Mouse (Mus musculus): ENCODE data around the gene Mvd.
A peak's percentile ranks its signal among the peaks of the same experiment; 100 is the strongest.

Mvd gene

DNA sequence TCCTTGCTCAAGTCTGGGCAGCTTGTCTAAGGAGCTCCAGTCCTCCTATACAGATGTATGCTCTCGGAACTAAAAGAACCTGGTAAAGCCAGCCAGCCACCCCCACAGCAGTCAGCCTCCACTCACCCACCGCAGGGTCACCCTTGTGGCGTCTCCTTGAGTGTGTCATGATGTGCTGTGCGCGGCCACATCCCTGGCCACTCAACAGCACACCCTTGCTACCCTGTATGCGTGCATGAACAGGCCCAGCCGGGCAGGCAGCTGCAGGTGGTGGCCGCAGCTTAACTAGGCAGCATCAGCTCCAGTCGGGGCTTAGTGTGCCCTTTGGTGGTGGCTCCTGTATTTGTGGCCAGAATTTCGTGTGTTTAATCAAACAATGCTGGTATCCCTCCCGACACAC, 13.9 kb upstream of the Mvd start:
- no peak for DNase-seq (ENCODE audit: low read depth)

DNA sequence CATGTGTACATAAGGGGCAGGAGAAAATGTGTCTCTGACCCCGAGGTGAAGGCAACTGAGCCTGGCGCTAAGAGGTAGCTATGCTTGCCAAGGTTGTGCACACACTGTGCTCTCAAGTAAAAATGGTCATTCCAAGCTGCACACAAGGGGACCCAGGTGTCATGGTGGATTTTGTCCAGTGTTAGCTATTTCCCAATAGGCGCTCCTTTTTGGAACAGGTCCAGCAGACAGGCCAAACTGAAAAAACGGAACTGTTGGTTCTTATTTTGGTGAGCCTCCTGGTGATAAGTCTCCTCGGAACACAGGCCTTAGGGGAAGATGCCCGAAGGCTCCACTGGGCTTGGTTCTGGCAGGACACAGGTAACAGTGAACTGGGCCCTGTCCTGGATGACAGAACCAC, 11.2 kb upstream of the Mvd start:
- DNase-seq (ENCODE audit: low read depth): no peak

DNA sequence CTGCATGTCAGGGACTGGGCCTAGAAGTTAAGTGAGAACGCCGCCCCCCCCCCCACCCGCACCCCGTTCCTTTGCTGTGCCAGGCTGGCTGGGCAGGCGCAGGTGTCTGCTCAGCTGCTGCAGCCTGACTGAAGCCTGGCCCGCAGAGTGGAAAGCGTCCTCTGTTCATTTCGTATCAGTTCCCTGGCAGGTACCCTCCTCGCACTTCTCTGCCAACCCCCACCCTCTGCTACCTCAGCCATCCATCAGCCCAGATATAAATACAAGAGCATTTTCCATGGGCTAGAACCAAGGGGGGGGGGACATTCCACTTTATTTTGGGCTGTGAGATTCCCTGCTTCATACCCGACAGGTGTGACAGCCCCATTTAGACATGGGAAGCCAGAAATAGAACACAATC, 8.9 kb upstream of the Mvd start:
- DNase-seq (ENCODE audit: low read depth): no peak

DNA sequence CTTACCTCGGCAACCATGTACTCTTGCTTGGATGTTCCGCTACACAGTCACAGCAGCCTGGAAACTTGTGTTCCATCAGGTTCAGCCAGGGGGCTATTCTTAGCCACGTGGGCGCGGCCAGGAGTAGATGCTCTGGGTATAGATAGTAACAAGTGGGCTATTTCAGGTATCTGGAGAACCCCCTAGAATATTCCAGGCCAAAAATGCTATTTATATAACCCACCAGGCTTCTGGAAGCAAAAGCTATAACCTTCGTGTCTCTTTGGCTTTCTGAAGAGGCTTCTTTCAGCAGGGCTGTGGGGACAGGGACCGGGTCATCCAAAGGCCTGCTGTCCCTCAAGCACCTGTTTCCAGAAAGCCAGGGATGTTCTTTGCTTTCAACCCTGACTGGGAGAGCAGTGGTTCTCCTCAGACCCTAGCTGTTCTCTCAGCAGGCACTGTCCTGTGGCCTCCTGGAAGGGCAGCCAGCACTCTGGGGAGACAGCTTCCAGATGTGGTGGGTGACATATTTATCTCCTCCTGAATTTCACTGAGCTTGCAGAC, 8.0 kb upstream of the Mvd start:
- DNase-seq (ENCODE audit: low read depth): no peak

DNA sequence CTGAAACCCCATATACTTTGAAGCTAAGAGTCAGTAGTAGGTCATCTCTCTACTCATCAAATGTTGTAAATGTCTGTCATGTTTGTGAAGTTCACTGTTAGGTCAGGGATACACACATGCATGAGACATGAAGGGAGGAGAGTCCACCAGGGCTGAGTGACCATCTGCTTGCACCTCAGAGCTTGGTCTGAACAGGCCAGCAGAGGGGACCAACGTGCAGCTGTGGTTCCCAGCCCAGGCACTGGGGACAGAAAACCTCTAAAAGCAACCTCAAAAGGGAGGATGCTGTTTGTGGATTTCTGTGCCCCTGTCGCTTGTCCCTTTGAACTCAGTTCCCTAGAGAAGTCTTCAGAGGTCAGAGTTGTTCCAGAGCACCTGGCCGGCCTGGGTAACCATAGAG, 2.0 kb upstream of the Mvd start:
- DNase-seq (ENCODE audit: low read depth): no peak

DNA sequence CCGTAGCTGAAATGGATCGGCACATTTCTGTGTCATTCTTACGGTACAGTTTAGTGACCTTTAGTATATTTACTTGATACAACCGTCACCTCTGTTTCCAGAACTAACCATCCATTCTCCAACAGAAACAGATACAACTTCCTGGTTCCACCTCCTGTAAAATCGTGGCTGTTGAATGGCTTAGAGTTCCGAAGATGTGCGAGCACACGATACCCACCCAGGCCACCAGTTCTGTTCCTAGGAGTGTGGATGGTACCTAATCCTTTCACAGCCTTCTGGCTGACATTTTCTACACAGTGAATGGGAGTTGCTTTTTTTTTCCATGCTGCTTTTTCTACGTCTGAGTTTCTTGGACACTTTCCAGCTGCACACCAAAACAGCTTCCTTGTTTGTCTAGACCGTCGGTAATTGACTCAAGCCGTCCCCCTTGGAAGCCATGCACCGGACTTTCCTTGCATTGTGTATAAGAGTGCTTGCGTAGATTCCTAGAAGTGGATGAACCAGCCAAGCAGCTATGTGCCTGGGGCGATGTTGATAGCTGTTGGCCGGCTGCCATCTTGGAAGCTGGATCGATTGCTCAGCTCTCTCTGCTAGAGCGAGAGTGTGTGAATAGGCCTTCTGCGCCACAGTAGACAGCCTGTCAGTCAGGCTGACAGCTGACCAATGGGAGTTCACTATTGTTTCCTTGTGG, 981 bp upstream of the Mvd start:
- peak; percentile 78 for DNase-seq (ENCODE audit: low read depth)

DNA sequence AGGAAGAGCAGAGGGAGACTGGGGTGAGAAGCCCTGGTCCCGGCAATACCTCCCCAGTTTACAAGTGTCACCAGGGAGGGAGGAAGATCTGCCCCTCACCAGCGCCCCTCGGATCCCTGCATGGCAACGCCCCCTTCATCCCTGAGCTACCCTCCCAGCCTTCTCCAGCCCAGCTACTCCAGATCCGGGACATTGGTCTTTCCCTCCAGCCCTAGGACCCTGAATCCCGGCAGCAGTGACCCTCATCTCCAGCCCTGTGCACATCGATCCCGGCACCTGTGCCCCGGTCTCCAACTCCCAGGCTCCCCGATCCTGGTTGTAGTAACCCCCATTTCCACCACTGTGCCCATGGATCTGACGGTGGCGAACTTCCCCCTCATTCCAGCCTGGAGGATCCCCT, 441 bp downstream of the Mvd start:
- no peak for DNase-seq (ENCODE audit: low read depth)

DNA sequence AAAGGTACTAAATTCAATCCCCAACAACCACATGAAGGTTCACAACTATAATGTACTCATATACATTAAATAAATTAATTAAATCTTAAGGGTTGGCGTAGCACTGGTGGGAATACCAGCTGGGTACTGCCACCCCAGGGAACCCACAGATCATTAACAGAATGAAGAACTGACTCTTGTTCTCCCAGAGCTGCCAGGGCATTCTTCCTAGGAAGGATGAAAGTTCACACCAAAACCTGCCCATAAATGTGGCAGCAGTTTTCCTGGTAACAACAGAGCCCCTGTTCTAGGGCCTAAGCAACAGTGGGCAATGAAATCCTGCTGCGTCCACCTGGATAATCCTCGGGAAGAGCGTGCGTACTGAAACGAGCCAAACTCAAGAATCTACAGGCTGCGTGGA, 866 bp downstream of the Mvd start:
- no peak for DNase-seq (ENCODE audit: low read depth)

DNA sequence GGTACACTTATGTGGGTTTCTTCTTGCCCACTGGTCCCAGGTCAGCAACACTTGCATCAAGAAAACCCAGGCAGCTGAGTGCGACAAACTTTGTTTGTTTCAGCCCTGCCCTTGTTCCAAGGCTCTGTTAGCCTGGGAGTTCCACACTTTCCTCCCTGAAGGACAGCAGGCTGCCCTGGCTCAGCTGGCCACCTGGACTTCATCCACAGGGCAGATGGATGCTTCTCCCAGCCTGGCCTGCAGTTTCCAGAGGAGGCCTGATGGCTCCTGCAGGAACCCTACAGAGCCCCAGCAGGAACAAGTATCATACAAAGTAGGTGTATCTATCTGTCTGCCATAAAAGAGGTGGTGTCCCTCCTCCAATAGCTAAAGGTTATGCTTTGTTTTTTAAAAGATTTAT, 1.9 kb downstream of the Mvd start:
- no peak for DNase-seq (ENCODE audit: low read depth)

DNA sequence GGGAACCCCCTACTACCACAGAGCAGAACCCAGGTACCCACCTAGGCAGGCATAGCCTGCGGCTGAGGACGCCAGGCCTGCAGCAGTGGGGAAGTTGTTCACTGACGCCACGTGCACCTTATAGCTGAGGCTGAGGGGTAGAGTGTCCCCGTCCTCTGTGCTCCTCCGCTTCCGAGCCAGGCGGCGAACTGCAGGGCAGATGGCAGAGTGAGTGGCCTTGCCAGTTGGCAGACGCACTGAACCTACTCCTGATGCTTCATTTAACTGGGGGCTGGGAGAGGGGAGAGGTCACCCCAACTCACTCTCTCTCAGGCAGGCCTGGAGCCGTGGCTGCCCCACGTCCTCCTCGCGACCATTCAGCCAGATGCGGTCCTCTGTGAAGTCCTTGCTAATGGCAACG, 3.9 kb downstream of the Mvd start:
- no peak for DNase-seq (ENCODE audit: low read depth)

DNA sequence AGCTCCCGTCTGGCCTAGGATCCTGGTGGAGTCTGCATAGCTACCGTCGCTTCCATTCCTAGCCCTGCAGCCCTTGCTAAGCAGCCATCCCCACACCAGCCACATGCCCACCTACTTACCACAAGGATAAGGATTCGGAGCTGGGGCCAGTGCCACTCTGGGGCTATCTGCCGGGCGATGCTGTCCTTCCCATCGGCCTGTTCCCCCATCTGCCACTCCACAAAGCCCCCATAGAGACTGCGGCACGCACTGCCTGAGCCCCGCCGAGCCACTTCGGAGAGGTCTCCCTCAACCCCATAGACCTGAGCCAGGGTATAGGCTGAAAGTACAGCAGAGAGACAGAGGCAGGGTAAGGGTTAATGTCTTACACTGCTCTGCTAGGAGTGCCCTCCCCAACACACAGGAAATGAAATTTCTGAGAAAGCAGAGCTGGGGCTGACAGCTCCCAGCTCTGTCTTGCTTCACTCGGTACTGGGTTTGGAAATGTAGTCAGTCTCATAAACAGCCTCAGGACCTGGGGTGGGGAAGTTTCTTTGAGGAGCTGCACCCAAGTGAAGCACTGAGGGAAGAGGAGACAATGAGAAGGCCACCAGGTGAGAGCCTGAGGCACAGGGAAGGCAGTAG, 5.4 kb downstream of the Mvd start:
- DNase-seq (ENCODE audit: low read depth): no peak

DNA sequence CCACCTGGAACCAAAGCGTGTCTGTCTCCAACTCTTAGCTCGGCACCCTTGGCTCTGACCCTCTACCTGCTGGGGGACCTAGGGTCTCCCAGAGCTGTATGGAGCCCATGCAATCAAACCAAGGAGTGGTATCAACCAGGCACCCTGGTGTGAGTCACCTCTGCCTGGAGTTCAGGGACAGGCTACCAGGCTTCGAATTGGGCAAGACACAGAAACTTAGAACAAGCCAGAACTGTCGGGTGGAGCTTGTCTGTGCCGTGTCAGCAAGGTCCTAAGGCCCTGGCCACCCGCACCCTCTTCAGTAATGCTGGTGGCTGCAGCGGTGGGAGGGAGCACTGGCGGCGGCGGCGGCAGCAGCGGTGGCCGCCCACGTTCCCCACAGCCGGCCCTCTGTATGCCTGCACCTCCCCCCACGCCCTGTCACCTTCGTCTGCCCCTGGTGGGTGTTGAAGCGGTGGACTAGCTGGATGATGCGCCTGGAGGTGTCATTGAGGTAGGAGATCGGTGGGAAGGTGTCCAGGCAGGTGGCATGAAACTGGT, 6.6 kb downstream of the Mvd start:
- no peak for DNase-seq (ENCODE audit: low read depth)

DNA sequence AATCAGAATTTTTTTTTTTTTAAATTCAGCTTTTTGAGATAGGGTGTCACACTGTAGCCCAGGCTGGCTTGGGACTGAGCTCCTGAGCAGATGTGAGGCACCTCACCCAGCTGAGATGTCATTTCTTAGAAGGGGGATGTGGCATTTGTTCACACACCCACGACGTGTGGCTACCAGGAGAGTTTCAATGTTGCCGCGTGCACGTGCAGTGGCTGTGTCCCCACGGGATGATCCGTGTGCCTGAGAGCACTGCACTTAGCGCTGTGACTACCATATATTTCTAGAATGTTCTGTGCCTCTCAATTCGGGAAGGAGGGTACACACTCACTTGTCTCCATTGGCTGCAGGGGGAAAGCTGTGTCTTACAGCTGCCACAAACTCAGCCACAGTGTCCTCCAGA, 7.1 kb downstream of the Mvd start:
- no peak for DNase-seq (ENCODE audit: low read depth)

DNA sequence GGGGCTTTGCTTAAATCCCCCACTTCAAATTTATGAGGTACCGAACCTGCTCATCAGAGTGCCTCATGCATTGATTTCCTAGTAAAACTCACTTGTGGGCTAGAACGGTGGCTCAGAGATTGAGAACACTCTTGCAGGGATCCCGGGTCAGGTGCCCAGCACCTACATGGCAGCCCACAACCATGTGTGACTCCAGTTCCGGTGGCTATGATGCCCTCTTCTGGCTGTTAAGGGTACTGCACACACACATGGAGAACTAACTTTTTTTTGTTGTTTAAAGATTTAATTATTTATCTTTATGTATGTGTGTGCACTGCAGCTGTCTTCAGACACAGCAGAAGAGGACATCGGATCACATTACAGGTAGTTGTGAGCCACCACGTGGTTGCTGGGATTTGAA, 7.8 kb downstream of the Mvd start:
- no peak for DNase-seq (ENCODE audit: low read depth)

DNA sequence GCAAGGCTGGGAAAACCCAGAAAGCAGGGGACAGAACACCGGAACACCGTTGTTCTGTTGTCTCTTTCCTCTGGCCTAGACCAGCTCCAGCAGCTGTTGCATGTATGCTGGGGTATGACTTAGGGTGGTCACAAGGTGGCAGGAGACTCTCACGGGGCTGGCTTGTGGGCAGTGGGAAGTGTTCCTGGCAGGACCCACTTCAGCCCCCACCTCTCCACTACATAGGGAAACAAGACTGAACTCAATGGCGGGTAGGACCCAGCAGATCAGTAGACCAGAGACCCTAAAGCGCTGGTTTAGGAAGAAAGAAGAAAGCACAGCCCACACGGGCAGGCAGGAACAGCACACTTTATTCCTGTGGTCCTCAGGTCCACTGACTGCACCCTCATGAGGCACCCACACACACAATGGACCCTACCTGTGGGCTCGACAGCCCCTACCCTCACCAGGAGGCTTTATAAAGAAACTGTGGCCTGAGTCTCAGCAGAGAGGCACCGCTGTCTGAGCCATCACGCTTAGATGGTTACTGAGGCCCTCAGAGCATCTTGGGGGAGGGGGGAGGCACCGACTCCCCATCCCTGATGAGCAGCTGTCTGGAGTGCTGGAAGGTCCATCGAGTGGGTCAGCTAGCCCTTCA, 9.8 kb downstream of the Mvd start:
- no peak for DNase-seq (ENCODE audit: low read depth)

DNA sequence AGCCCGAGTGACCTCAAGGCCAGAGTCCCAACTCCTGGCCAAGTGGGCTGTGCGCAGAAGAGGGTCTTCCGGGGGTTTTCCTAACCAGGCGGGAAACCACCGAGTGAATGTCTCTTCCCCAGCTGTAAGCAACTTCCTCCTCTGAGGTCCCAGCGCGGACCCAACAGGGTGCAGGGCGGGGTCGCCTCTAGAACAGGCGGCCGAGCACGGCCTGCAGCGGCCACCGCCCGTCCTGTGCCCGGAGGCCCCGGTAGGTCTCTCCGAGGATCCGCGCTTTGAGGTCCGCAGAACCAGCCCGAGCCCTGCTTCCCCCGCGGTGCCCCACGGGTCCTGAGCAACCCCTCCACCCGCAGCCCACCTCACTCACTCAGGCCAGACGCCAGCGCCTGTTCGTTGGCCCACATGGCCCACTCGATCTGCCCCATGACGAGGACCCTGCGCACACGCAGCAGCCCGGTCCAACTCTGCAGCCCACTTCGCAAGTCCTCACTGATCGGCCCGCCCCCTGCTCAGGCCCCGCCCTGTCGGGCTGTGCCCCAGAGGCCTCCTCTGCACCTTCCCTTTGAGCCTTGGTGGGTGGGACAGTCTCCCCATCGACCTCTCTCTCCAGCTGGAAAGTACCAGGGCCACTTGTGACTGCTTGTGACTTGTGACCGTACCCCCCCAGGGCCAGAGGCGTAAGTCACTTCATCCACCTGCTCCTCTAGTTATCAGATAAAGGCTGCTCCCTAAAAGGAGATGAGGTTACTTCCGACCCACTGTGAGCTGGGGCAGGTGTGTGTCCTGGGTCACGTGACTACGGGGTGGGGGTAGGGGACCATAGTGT, 10.6 kb downstream of the Mvd start, which contains the start of gene Cyba:
Cyba (minus strand) TSS at position 488 of the 826 bp plus-strand sequence.
- DNase-seq (ENCODE audit: low read depth): peak; percentile 28

DNA sequence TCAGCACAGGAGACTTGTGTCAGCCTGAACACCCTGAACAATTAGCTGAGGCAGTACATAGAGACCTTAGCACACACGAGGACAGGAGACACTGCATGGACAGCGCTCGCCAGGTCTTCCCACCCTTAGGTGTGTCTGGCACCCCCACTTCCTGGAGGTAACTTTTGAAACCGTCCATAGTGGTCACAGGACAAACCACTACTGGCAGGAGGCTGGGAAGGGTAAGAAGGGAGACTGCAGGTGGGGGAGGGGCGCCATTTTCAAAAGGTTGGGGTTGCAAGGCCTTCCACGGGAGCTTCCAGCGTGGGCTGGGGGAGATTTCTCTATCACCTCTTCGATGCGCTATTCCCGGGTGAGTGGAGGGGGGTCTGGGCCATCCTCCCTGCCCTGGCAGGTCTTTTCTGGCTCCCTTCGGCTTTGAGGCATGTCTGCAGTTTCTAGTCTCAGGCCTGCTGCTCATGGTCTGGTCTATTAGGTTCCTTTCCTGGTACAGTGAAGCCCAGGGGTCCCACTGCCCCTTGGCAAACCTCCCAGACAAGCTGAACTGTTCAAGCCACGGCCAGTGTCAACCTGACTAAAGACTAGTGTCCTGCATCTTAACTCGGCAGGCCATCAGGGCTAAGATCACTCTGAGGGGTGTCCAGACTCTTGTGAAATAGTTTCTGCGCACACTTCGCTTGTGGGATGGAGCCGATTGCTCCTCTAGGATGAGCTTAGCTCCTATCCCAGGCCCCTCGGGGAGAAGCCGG, 11.4 kb downstream of the Mvd start:
- no peak for DNase-seq (ENCODE audit: low read depth)

DNA sequence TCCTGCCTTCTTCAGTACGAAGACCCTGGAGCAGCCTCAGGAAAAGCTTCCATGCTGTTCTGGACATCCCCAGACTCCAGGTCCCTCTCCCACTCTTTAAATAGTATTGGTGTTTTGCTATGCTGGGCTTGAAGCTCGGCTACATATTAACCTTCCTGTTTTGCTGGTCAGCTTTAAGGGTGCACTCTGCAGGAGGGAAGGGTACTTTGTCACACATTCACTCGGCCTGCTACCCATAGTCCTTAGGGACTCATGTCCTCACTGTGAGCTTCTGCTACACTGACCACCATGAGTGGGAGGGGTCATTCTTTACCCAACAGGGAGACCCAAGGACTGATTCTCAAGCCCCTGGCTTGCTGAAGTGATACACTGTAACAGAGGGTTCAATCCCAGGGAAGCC, 12.6 kb downstream of the Mvd start:
- no peak for DNase-seq (ENCODE audit: low read depth)

DNA sequence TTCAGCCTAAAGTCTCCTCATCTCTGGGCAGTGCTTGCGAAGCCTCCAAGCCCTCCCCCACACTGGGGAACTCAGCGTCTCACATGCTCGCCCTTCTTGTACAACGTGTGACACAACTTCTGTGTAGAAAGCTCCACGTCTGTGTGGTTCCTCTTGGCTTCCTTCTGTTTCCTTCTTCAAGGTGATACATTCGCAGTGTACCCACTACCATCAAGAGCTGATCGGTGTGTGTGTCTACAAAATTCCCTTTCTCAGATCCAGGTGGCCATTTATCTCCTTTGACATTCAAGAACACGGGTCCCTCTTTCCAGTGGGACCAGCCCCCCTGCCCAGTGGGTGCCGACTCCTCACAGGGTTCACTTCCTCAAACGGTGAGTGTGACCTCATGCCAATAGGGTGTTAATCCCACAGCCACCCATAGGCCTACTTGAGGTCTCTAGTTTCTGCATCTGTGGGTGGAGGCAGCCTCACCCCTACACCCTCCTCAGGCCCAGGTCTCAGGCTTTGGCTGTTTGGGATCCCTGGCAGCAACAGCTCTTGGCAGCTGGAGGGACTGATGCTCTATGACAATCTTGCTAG, 13.1 kb downstream of the Mvd start:
- no peak for DNase-seq (ENCODE audit: low read depth)

DNA sequence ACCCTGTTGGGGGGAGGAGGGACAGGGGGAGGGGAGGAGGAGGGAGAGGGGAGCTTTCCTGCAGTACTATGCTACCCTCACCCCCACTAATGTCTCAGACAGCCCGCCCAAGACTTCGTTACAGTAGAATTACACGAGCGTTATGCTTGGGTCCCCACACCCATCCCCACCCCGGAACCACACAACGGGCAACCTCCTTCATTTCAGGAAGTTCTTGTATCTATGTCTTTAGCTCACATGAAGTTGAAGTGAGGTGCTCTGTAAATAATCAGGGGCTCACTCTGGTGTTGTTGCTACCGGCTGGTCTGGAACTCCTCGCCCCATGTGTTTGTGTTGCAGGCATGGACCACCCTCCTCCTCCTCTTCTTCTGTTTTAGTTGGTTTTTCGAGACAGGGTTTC, 15.1 kb downstream of the Mvd start:
- no peak for DNase-seq (ENCODE audit: low read depth)

DNA sequence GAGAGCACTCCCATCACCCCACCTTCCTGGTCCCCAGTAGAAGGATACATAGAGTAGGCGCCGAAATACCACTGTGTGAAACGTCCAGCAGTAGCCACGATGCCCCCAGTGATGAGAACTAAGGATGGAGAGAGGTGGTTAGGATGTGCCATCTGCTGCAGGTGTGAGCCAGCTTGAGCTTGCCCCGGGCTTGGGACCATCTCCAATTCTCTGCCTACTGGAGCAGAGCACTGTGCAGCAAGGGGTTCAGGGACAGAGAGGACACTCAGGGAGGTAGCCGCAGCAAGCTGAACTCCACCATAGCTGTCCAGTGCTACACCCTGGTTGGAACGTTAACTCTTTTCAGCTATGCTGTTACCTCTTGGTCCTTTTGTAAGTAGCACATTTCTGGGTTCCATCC, 15.6 kb downstream of the Mvd start:
- DNase-seq (ENCODE audit: low read depth): no peak

Data from fibroblast of lung, adult 2 months (primary cell).